Mouse (Mus musculus) liver, adult (tissue): ENCODE results near the gene Wdr72.

Source experiments
- GATA4 ChIP-seq: IDR thresholded peaks from 2 replicates; pipeline ENCODE4 v1.6.1; 2014; ENCODE audit warnings: mild to moderate bottlenecking, low read length; ENCODE audit not compliant: insufficient replicate concordance

The Wdr72 gene

GRCm38 (mm10) chr9:74109761-74110460, at the start of gene Wdr72:
Gene Wdr72, plus strand, starts transcription at chr9:74110356.
- TF ChIP-seq GATA4, result no peak

DNA sequence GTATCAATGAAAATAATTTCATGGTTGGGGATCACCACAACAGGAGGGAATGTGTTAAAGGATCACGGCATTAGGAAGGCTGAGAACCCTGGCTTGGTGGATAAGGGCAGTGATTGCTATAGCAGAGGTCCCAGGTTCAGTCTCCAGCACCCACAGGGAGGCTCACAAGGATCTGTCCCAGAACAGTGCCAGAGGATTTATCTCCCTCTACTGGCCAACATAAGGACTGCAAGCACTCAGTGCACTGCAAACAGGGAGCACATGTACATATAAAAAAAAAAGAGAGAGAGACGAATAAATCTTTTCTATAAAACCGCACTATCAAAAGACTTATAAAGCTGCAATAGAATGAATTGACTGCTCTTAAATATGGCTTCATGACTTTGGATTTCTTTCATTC, 43.9 kb upstream of the Wdr72 start:
- no peak for TF ChIP-seq GATA4

GRCm38 (mm10) chr9:74066766-74067165, 43.4 kb upstream of the Wdr72 start:
- no peak for TF ChIP-seq GATA4

GRCm38 (mm10) chr9:74075958-74076357, 34.2 kb upstream of the Wdr72 start:
- TF ChIP-seq GATA4, result no peak

GRCm38 (mm10) chr9:74078458-74078857, 31.7 kb upstream of the Wdr72 start:
- no peak for TF ChIP-seq GATA4

- no peak for TF ChIP-seq GATA4
Measured at GRCm38 (mm10) chr9:74080241-74080640, 29.9 kb upstream of the Wdr72 start.

GRCm38 (mm10) chr9:74101591-74101990, 8.6 kb upstream of the Wdr72 start:
- TF ChIP-seq GATA4, result no peak

DNA sequence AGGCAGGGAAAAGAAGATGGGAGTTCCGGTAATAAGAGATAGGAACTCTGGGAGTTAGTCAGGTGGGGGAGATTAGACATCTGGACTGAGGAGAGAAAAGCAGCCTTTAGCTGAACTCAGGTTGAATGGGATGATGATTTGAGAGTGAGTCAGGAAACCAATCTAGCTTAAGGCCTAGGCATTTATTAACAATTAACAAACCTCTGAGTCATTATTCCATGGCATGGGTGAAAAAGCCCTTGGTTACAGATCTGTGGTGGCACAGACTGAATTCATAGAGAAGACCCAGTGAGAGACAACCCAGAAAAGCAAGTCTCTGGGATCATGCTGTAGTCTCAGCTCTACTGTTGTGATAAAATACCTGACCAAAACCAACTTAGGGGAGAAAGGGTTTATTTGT, 7.5 kb upstream of the Wdr72 start:
- no peak for TF ChIP-seq GATA4

GRCm38 (mm10) chr9:74110461-74110816, 283 bp downstream of the Wdr72 start:
- TF ChIP-seq GATA4, result no peak

DNA sequence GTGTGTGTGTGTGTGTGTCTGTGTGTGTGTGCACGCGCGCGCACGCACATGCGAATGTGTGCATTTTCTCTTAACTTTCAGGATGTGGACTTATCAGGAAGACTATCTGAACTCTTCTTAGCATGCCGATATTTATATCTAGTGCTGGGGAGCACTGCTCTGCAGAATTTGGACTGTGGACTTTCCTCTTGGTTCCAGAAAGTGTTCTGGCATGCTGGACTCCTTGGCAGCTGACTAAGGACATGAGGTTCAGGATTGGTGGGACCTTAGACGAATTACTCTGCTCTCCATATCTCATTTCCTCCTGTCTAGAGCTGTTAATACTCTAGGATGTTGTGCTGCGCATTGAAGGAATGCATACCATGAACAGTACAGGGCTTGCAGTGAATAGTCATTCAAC, 2.4 kb downstream of the Wdr72 start:
- no peak for TF ChIP-seq GATA4

DNA sequence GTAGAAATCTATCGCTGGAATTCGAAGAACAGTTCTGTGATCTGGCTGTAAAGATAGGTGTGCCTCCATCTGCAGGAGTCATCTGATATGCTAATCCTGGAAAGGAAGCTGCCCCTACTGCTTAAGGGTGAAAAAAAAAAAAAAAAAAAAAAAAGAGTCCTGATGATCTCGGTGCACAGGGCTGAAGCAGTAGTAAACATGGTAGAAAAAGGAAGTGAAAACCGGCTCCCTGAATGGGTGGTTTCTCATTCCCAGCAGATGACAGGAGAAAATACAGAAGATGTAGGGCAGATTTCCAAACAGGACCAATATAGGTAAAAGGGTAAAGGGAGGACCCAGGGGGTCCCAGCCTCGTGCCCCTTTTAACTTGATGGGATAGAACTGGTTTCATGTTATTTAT, 16.1 kb downstream of the Wdr72 start:
- TF ChIP-seq GATA4, result no peak

- no peak for TF ChIP-seq GATA4
Measured at GRCm38 (mm10) chr9:74134010-74134409, 23.9 kb downstream of the Wdr72 start.

GRCm38 (mm10) chr9:74141864-74142263, 31.7 kb downstream of the Wdr72 start:
- no peak for TF ChIP-seq GATA4

GRCm38 (mm10) chr9:74142705-74143104, 32.5 kb downstream of the Wdr72 start:
- no peak for TF ChIP-seq GATA4

DNA sequence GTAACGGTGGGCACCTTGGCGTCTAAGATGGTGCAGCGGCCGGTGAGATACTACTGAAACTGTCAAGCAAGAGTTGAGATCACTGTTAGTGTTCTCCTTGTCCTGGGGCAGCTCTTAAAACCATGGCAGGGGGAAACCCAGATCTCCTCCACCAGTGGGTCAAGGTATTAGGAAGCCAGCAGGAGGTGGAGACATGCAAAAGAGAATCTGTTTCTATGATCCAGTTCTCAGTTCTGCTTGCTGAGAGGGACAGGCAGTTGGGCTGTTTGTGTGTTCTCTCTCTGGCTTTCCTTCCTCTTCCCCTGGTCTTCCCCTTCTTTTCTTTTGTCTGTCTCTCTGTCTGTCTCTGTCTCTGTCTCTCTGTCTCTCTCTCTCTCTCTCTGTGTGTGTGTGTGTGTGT, 35.0 kb downstream of the Wdr72 start:
- TF ChIP-seq GATA4, result no peak

GRCm38 (mm10) chr9:74148306-74148705, 38.1 kb downstream of the Wdr72 start:
- TF ChIP-seq GATA4, result no peak

- no peak for TF ChIP-seq GATA4
Measured at GRCm38 (mm10) chr9:74160361-74160933, 50.3 kb downstream of the Wdr72 start.
